Mouse (Mus musculus): ENCODE measurements around the gene Ubr2. TPM values are rescaled to one million over a fixed set of nuclear protein-coding genes. Genes with fewer than 3 reads are reported as not detected.

The Ubr2 gene
- total and polyA plus RNA-seq, 3 experiments: 15.3 to 353 (median 33.8) TPM

GRCm38 (mm10) chr17:47059836-47060360 is 49.5 kb upstream of the Ubr2 start:
- H3K27me3 ChIP-seq (ENCODE audit: control insufficient read depth in 1 of 2, insufficient read depth in 2 of 2, low read length in 2 of 2): peaks cover 0 to 4% of the 10 kb centered on the region in 2 experiments; a peak in 3 of 4 replicates
- TF ChIP-seq NRF1 (IDR thresholded peaks at IDR 0.05; ENCODE audit: insufficient read depth, low read depth, low read length, poor library complexity, severe bottlenecking): no peak
- H3K27ac ChIP-seq (ENCODE audit: control insufficient read depth, low read depth, low read length): no peak overlapping the region
- no peaks in the 10 kb centered on the region for H3K79me2 ChIP-seq (ENCODE audit: control insufficient read depth, insufficient read depth, low read length, poor library complexity)
- no peak overlapping the region for H3K4me3 ChIP-seq (ENCODE audit: control insufficient read depth in 1 of 2, insufficient read depth in 1 of 2, low read depth in 2 of 2, low read length in 2 of 2)
- H3K9me3 ChIP-seq (replicated peaks; ENCODE audit: insufficient read depth, low read length): no peaks in the 10 kb centered on the region
- H3K9ac ChIP-seq (ENCODE audit: control insufficient read depth, low read depth, low read length, poor library complexity, severe bottlenecking): no peak overlapping the region
- no peak for DNase-seq (ENCODE audit: low read depth, low spot score)
- H3K4me1 ChIP-seq (ENCODE audit: control insufficient read depth in 1 of 2, insufficient read depth in 2 of 2, low read length in 2 of 2): no peaks in the 10 kb centered on the region
- no peaks in the 10 kb centered on the region for H3K36me3 ChIP-seq (ENCODE audit: control insufficient read depth in 1 of 2, insufficient read depth in 2 of 2, low read length in 2 of 2)

- no peaks in the 10 kb centered on the region for H3K36me3 ChIP-seq (ENCODE audit: control insufficient read depth in 1 of 2, insufficient read depth in 2 of 2, low read length in 2 of 2)
- no peaks in the 10 kb centered on the region for H3K9me3 ChIP-seq (replicated peaks; ENCODE audit: insufficient read depth, low read length)
- no peaks in the 10 kb centered on the region for H3K4me1 ChIP-seq (ENCODE audit: control insufficient read depth in 1 of 2, insufficient read depth in 2 of 2, low read length in 2 of 2)
- peaks cover 0 to 4% of the 10 kb centered on the region in 2 experiments; a peak in 3 of 4 replicates for H3K27me3 ChIP-seq (ENCODE audit: control insufficient read depth in 1 of 2, insufficient read depth in 2 of 2, low read length in 2 of 2)
- H3K79me2 ChIP-seq (ENCODE audit: control insufficient read depth, insufficient read depth, low read length, poor library complexity): no peaks in the 10 kb centered on the region
- no peak overlapping the region for H3K4me3 ChIP-seq (ENCODE audit: control insufficient read depth in 1 of 2, insufficient read depth in 1 of 2, low read depth in 2 of 2, low read length in 2 of 2)
- TF ChIP-seq HCFC1 (IDR thresholded peaks at IDR 0.05; ENCODE audit: low read depth, low read length): no peak
- TF ChIP-seq SMC3 (IDR thresholded peaks at IDR 0.05; ENCODE audit: low read depth, low read length): peak; percentile 34; the same call in 1 of the 2 replicates
- TF ChIP-seq USF2 (IDR thresholded peaks at IDR 0.05; ENCODE audit: borderline replicate concordance in 1 of 2, insufficient read depth in 1 of 2, low read depth in 1 of 2, low read length in 2 of 2): no peak
- peak; percentile 44 to 56 (median 47) for TF ChIP-seq CTCF (IDR thresholded peaks at IDR 0.05 in 2 of 3, conservative IDR thresholded peaks at IDR 0.05 in 1 of 3; ENCODE audit: control insufficient read depth in 1 of 3, insufficient read depth in 1 of 3, low read depth in 2 of 3, low read length in 3 of 3, poor library complexity in 1 of 3, severe bottlenecking in 1 of 3)
- no peak for TF ChIP-seq NELFE (IDR thresholded peaks at IDR 0.05; ENCODE audit: low read depth, low read length)
- TF ChIP-seq NRF1 (IDR thresholded peaks at IDR 0.05; ENCODE audit: insufficient read depth, low read depth, low read length, poor library complexity, severe bottlenecking): no peak
- no peak for TF ChIP-seq ZC3H11A (IDR thresholded peaks at IDR 0.05; ENCODE audit: low read depth, low read length)
- TF ChIP-seq SIN3A (IDR thresholded peaks at IDR 0.05; ENCODE audit: low read length): no peak
- TF ChIP-seq ZNF384 (IDR thresholded peaks at IDR 0.05; ENCODE audit: low read depth, low read length): no peak
- TF ChIP-seq JUND (IDR thresholded peaks at IDR 0.05; ENCODE audit: low read depth, low read length): no peak
- no peak for TF ChIP-seq MAZ (IDR thresholded peaks at IDR 0.05; ENCODE audit: low read depth, low read length)
- H3K27ac ChIP-seq (ENCODE audit: control insufficient read depth, low read depth, low read length): no peak overlapping the region
- peak; percentile 26 for DNase-seq (ENCODE audit: low read depth, low spot score)
- no peak overlapping the region for H3K9ac ChIP-seq (ENCODE audit: control insufficient read depth, low read depth, low read length, poor library complexity, severe bottlenecking)
Observed at GRCm38 (mm10) chr17:47057966-47058365, 47.6 kb upstream of the Ubr2 start.

GRCm38 (mm10) chr17:47056476-47056875 is 46.1 kb upstream of the Ubr2 start:
- Histone ChIP-seq H3K9ac (ENCODE audit: control insufficient read depth, low read depth, low read length, poor library complexity, severe bottlenecking) (no peak overlapping the region), H3K36me3 (ENCODE audit: control insufficient read depth in 1 of 2, insufficient read depth in 2 of 2, low read length in 2 of 2) (no peaks in the 10 kb centered on the region), H3K4me1 (ENCODE audit: control insufficient read depth in 1 of 2, insufficient read depth in 2 of 2, low read length in 2 of 2) (no peaks in the 10 kb centered on the region), H3K4me3 (ENCODE audit: control insufficient read depth in 1 of 2, insufficient read depth in 1 of 2, low read depth in 2 of 2, low read length in 2 of 2) (no peak overlapping the region), H3K27me3 (ENCODE audit: control insufficient read depth in 1 of 2, insufficient read depth in 2 of 2, low read length in 2 of 2) (peaks cover 0 to 4% of the 10 kb centered on the region in 2 experiments; a peak in 3 of 4 replicates), H3K9me3 (replicated peaks; ENCODE audit: insufficient read depth, low read length) (no peaks in the 10 kb centered on the region), H3K27ac (ENCODE audit: control insufficient read depth, low read depth, low read length) (no peak overlapping the region), H3K79me2 (ENCODE audit: control insufficient read depth, insufficient read depth, low read length, poor library complexity) (no peaks in the 10 kb centered on the region)
- no peak for DNase-seq (ENCODE audit: low read depth, low spot score)
- TF ChIP-seq USF1 (IDR thresholded peaks at IDR 0.05; ENCODE audit: low read depth, low read length): no peak
- TF ChIP-seq MAX (IDR thresholded peaks at IDR 0.05; ENCODE audit: low read length): no peak
- no peak for TF ChIP-seq MXI1 (IDR thresholded peaks at IDR 0.05; ENCODE audit: low read depth, low read length)
- TF ChIP-seq MYC (IDR thresholded peaks at IDR 0.05; ENCODE audit: low read depth, low read length): no peak
- TF ChIP-seq NELFE (IDR thresholded peaks at IDR 0.05; ENCODE audit: low read depth, low read length): no peak
- TF ChIP-seq ZKSCAN1 (IDR thresholded peaks at IDR 0.05; ENCODE audit: low read depth, low read length): no peak
- no peak for TF ChIP-seq TBP (IDR thresholded peaks at IDR 0.05; ENCODE audit: low read depth, low read length)
- no peak for TF ChIP-seq POLR2AphosphoS5 (IDR thresholded peaks at IDR 0.05; ENCODE audit: borderline replicate concordance, low read depth, low read length)
- TF ChIP-seq ETS1 (IDR thresholded peaks at IDR 0.05; ENCODE audit: low read depth, low read length): no peak
- TF ChIP-seq USF2 (IDR thresholded peaks at IDR 0.05; ENCODE audit: borderline replicate concordance in 1 of 2, insufficient read depth in 1 of 2, low read depth in 1 of 2, low read length in 2 of 2): no peak
- no peak for TF ChIP-seq UBTF (IDR thresholded peaks at IDR 0.05; ENCODE audit: borderline replicate concordance, insufficient read depth, low read depth, low read length)
- no peak for TF ChIP-seq E2F4 (IDR thresholded peaks at IDR 0.05; ENCODE audit: borderline replicate concordance, low read depth, low read length)
- no peak for TF ChIP-seq MYB (IDR thresholded peaks at IDR 0.05; ENCODE audit: low read depth, low read length)
- TF ChIP-seq GABPA (IDR thresholded peaks at IDR 0.05; ENCODE audit: low read depth, low read length): no peak
- no peak for TF ChIP-seq TCF12 (IDR thresholded peaks at IDR 0.05; ENCODE audit: low read depth, low read length)
- no peak for TF ChIP-seq CHD2 (IDR thresholded peaks at IDR 0.05; ENCODE audit: low read length)

Measured in MEL (cell line).